Mouse (Mus musculus): Measurements from ENCODE around the gene Olfr543.
A peak's percentile ranks its signal among the peaks of the same experiment; 100 is the strongest.

Gene Olfr543

GRCm38 (mm10) chr7:102476601-102477000, 4.9 kb downstream of the Olfr543 start:
- DNase-seq (ENCODE audit: low spot score in 2 of 2) = no peak

GRCm38 (mm10) chr7:102472675-102473074, 8.8 kb downstream of the Olfr543 start:
- no peak for DNase-seq (ENCODE audit: low spot score in 2 of 2)

- DNase-seq (ENCODE audit: low spot score in 2 of 2) = no peak
Observed at GRCm38 (mm10) chr7:102467566-102467965, 13.9 kb downstream of the Olfr543 start.

- DNase-seq (ENCODE audit: low spot score in 2 of 2) = no peak
Observed at GRCm38 (mm10) chr7:102458618-102459380, 22.7 kb downstream of the Olfr543 start.

- no peak for DNase-seq (ENCODE audit: low spot score in 2 of 2)
Observed at GRCm38 (mm10) chr7:102446438-102446837, 35.0 kb downstream of the Olfr543 start.

GRCm38 (mm10) chr7:102444301-102444700, 37.2 kb downstream of the Olfr543 start:
- DNase-seq (ENCODE audit: low spot score in 2 of 2) = no peak

- DNase-seq (ENCODE audit: low spot score in 2 of 2) = no peak
Observed at GRCm38 (mm10) chr7:102442432-102442831, 39.0 kb downstream of the Olfr543 start.

GRCm38 (mm10) chr7:102441657-102442391, 39.7 kb downstream of the Olfr543 start, which contains the start of gene Rrm1:
TSS of gene Rrm1 (plus strand) at chr7:102441695.
- peak; percentile 84 to 90 for DNase-seq (ENCODE audit: low spot score in 2 of 2)

GRCm38 (mm10) chr7:102440822-102441656, 40.4 kb downstream of the Olfr543 start:
- DNase-seq (ENCODE audit: low spot score in 2 of 2) = no peak

GRCm38 (mm10) chr7:102434344-102434743, 47.1 kb downstream of the Olfr543 start:
- no peak for DNase-seq (ENCODE audit: low spot score in 2 of 2)
